Mouse (Mus musculus) limb, embryonic 11.5 days (tissue): ENCODE results near the gene Sdk2. TPM values are rescaled to one million over a fixed set of nuclear protein-coding genes. Genes with fewer than 3 reads are reported as not detected.

Experiments used
- ATAC-seq: fragments of 200-750 bp; cut with Nextera tagmentation; 2 replicates; pipeline ENCODE4 v1.8.0; 2017; ENCODE audit warnings: low read depth; ENCODE audit not compliant: insufficient number of reproducible peaks, low FRiP score, low TSS enrichment
- DNase-seq: peaks from one replicate; pipeline ENCODE4 v3.0.0-alpha.2; 2015; ENCODE audit warnings: low spot score
- H3K27ac ChIP-seq: fragments of 300-500 bp; sonication (generic); replicated peaks from 2 replicates; pipeline ENCODE4 v1.5.1; 2014; ENCODE audit warnings: low read depth, mild to moderate bottlenecking, low read length
- H3K27me3 ChIP-seq: fragments of 300-500 bp; sonication (generic); 2 replicates; pipeline ENCODE4 v1.6.1; 2014; ENCODE audit warnings: mild to moderate bottlenecking, low read length, mixed read lengths; ENCODE audit not compliant: control insufficient read depth, insufficient read depth
- H3K36me3 ChIP-seq: fragments of 300-500 bp; sonication (generic); 2 replicates; pipeline ENCODE4 v1.6.1; 2014; ENCODE audit warnings: mild to moderate bottlenecking, low read length, moderate library complexity, mixed read lengths; ENCODE audit not compliant: control insufficient read depth, insufficient read depth
- H3K4me1 ChIP-seq: fragments of 300-500 bp; sonication (generic); 2 replicates; pipeline ENCODE4 v1.6.1; 2014; ENCODE audit warnings: low read length, mixed read lengths; ENCODE audit not compliant: control insufficient read depth, insufficient read depth
- H3K4me2 ChIP-seq: fragments of 300-500 bp; sonication (generic); 2 replicates; pipeline ENCODE4 v1.6.1; 2014; ENCODE audit warnings: low read depth, mild to moderate bottlenecking, moderate library complexity; ENCODE audit not compliant: severe bottlenecking
- H3K4me3 ChIP-seq: fragments of 300-500 bp; sonication (generic); 2 replicates; pipeline ENCODE4 v1.5.1; 2014; ENCODE audit warnings: low read depth, low read length
- H3K9ac ChIP-seq: fragments of 300-500 bp; sonication (generic); 2 replicates; pipeline ENCODE4 v1.6.1; 2014; ENCODE audit warnings: mild to moderate bottlenecking, low read length
- H3K9me3 ChIP-seq: fragments of 300-500 bp; sonication (generic); 2 replicates; pipeline ENCODE4 v1.6.1; 2016; ENCODE audit warnings: low read length; ENCODE audit not compliant: control insufficient read depth
- WGBS: fragments of 180-500 bp; shearing (Covaris S2); extraction: QIAGEN DNeasy Blood & Tissue Kit; methylation state at CpG from one replicate; pipeline ENCODE4 v1.1.7; 2014; 5-methylcytosine and 5-hydroxymethylcytosine counted together
- polyA plus RNA-seq: library from polyadenylated mRNA; unstranded; fragments of >200 nt; fragmentation: Nextera tagmentation; extraction: Ambion mirVana; gene quantifications from 2 replicates; pipeline ENCODE4 v1.2.1, GENCODE M21; 2014

Gene Sdk2
- polyA plus RNA-seq, 1 experiment from 2014 or later, result 0.60 TPM

GRCm38 (mm10) chr11:113776851-113777511 lies 289.9 kb downstream of the Sdk2 start:
- Histone ChIP-seq H3K4me2 (no peak overlapping the region), H3K9ac (no peak overlapping the region), H3K36me3 (no peaks in the 10 kb centered on the region), H3K9me3 (no peaks in the 10 kb centered on the region), H3K27me3 (no peaks in the 10 kb centered on the region), H3K27ac (no peak overlapping the region), H3K4me3 (no peak overlapping the region), H3K4me1 (peaks cover 11% of the 10 kb centered on the region)
- no peak for ATAC-seq
- DNase-seq, result no peak
- 61% methylated on average over 14 of the region's 14 CpGs for WGBS

GRCm38 (mm10) chr11:113774773-113775172 lies 292.1 kb downstream of the Sdk2 start:
- Histone ChIP-seq H3K4me3 (no peak overlapping the region), H3K27ac (no peak overlapping the region), H3K4me2 (no peak overlapping the region), H3K9me3 (no peaks in the 10 kb centered on the region), H3K27me3 (no peaks in the 10 kb centered on the region), H3K9ac (no peak overlapping the region), H3K36me3 (no peaks in the 10 kb centered on the region), H3K4me1 (peaks cover 11% of the 10 kb centered on the region)
- ATAC-seq (no peak), DNase-seq (no peak)
- 89% methylated on average over 3 of the region's 3 CpGs for WGBS

- H3K9me3 ChIP-seq, result no peaks in the 10 kb centered on the region
- no peaks in the 10 kb centered on the region for H3K27me3 ChIP-seq
- ATAC-seq (no peak), DNase-seq (no peak)
- no peak overlapping the region for H3K9ac ChIP-seq
- no peak overlapping the region for H3K4me2 ChIP-seq
- WGBS, result 80% methylated on average over 5 of the region's 5 CpGs
- H3K36me3 ChIP-seq, result no peaks in the 10 kb centered on the region
- H3K4me3 ChIP-seq, result no peak overlapping the region
- H3K27ac ChIP-seq, result no peak overlapping the region
- H3K4me1 ChIP-seq, result 0 out of 2 replicates have a peak, but pooled peaks cover 2% of the 10 kb centered on the region
These were observed 293.7 kb downstream of the Sdk2 start for GRCm38 (mm10) chr11:113773191-113773590.

- no peaks in the 10 kb centered on the region for H3K27me3 ChIP-seq
- H3K36me3 ChIP-seq, result no peaks in the 10 kb centered on the region
- H3K4me1 ChIP-seq, result peaks cover 11% of the 10 kb centered on the region
- DNase-seq, result no peak
- H3K4me2 ChIP-seq, result no peak overlapping the region
- no peak overlapping the region for H3K27ac ChIP-seq
- 91% methylated on average over 13 of the region's 13 CpGs for whole genome bisulfite sequencing
- H3K9ac ChIP-seq, result no peak overlapping the region
- no peak overlapping the region for H3K4me3 ChIP-seq
- H3K9me3 ChIP-seq, result no peaks in the 10 kb centered on the region
- ATAC-seq, result no peak
These were observed 295.7 kb downstream of the Sdk2 start for GRCm38 (mm10) chr11:113771187-113771586.

- H3K27me3 ChIP-seq, result no peaks in the 10 kb centered on the region
- WGBS, result 73% methylated on average over 3 of the region's 3 CpGs
- no peak overlapping the region for H3K4me2 ChIP-seq
- H3K9me3 ChIP-seq, result no peaks in the 10 kb centered on the region
- H3K36me3 ChIP-seq, result no peaks in the 10 kb centered on the region
- no peak overlapping the region for H3K9ac ChIP-seq
- ATAC-seq (no peak), DNase-seq (no peak)
- H3K4me3 ChIP-seq, result no peak overlapping the region
- no peak overlapping the region for H3K27ac ChIP-seq
- H3K4me1 ChIP-seq, result peaks cover 18% of the 10 kb centered on the region
These were observed 298.5 kb downstream of the Sdk2 start for GRCm38 (mm10) chr11:113768356-113768755.

- Histone ChIP-seq H3K27ac (no peak overlapping the region), H3K9ac (0 out of 2 replicates have a peak overlapping the region, but pooled peaks have one; percentile 12), H3K4me1 (peaks cover 20% of the 10 kb centered on the region), H3K4me2 (no peak overlapping the region), H3K4me3 (no peak overlapping the region), H3K9me3 (no peaks in the 10 kb centered on the region), H3K27me3 (no peaks in the 10 kb centered on the region), H3K36me3 (no peaks in the 10 kb centered on the region)
- ATAC-seq (no peak), DNase-seq (no peak)
- WGBS, result 47% methylated on average over 8 of the region's 8 CpGs
These were observed 299.6 kb downstream of the Sdk2 start for GRCm38 (mm10) chr11:113767285-113767684.

- Histone ChIP-seq H3K27ac (no peak overlapping the region), H3K4me3 (no peak overlapping the region), H3K36me3 (no peaks in the 10 kb centered on the region), H3K27me3 (no peaks in the 10 kb centered on the region), H3K9ac (0 out of 2 replicates have a peak overlapping the region, but pooled peaks have one; percentile 17), H3K4me2 (no peak overlapping the region), H3K4me1 (peaks cover 20% of the 10 kb centered on the region), H3K9me3 (no peaks in the 10 kb centered on the region)
- no peak for DNase-seq
- ATAC-seq, result no peak
- 21% methylated on average over 10 of the region's 10 CpGs for WGBS
These were observed 300.4 kb downstream of the Sdk2 start for GRCm38 (mm10) chr11:113766284-113766985.

GRCm38 (mm10) chr11:113764132-113764849 lies 302.6 kb downstream of the Sdk2 start:
- no peak overlapping the region for H3K4me2 ChIP-seq
- H3K9ac ChIP-seq, result no peak overlapping the region
- ATAC-seq (no peak), DNase-seq (no peak)
- H3K4me1 ChIP-seq, result peaks cover 20% of the 10 kb centered on the region
- WGBS, result 86% methylated on average over 6 of the region's 6 CpGs
- no peak overlapping the region for H3K4me3 ChIP-seq
- H3K9me3 ChIP-seq, result no peaks in the 10 kb centered on the region
- no peaks in the 10 kb centered on the region for H3K36me3 ChIP-seq
- H3K27ac ChIP-seq, result peak overlapping the region; percentile 55; the same call in 1 of the 2 replicates
- no peaks in the 10 kb centered on the region for H3K27me3 ChIP-seq
